Mouse (Mus musculus): ENCODE results near the gene Olfr675. TPM values are rescaled to one million over a fixed set of nuclear protein-coding genes. Genes with fewer than 3 reads are reported as not detected.
"Not testable (repeated sequence)": the region's sequence is repeated elsewhere in the genome, so short reads cannot be mapped to it uniquely, and the experiment has no call there.

Olfr675 gene
- not detected for total RNA-seq (2022)

DNA sequence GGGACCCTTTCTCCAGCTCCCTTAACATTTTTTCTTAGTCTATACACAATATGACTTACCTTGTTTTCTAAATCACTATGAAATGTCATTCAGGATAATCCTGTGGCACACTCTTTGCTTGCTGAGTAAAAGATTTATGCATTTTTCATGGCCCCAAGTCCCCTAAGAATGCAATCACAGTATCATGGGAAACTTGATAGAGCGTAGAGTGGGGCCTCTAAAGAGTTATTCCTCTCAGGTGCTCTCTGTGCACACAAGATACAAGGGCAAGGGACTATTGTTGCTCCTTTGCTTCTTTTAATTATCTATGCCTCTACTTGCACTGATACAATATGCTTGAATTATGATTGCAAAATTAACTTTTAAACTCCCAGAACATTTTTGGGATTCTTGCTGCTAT, at the start of gene Olfr675:
Olfr675 (minus strand) TSS at position 101 of the 400 bp plus-strand sequence.
- DNase-seq (ENCODE audit: low spot score) = no peak

GRCm38 (mm10) chr7:105064175-105064574, 35.9 kb upstream of the Olfr675 start, which contains the start of gene Olfr678:
Olfr678 (plus strand) TSS chr7:105064475.
- no peak for DNase-seq (ENCODE audit: low spot score)

- no peak for DNase-seq (ENCODE audit: low spot score)
These were observed 30.7 kb upstream of the Olfr675 start for GRCm38 (mm10) chr7:105058951-105059350.

GRCm38 (mm10) chr7:105033836-105034235, 5.6 kb upstream of the Olfr675 start:
- not testable (repeated sequence) for DNase-seq (ENCODE audit: low spot score)

GRCm38 (mm10) chr7:105032398-105032797, 4.1 kb upstream of the Olfr675 start, which contains the start of gene Olfr676:
Olfr676 (plus strand) TSS chr7:105032698.
- DNase-seq (ENCODE audit: low spot score) = no peak

- DNase-seq (ENCODE audit: low spot score) = no peak
These were observed 5.7 kb downstream of the Olfr675 start for GRCm38 (mm10) chr7:105022530-105022929.

- no peak for DNase-seq (ENCODE audit: low spot score)
These were observed 26.3 kb downstream of the Olfr675 start, which contains the start of gene Olfr672 for GRCm38 (mm10) chr7:105001929-105002328. Olfr672 (minus strand) TSS chr7:105002029.

GRCm38 (mm10) chr7:104979026-104979425, 49.2 kb downstream of the Olfr675 start, which contains the start of gene Olfr671:
Olfr671 (minus strand) TSS chr7:104979126.
- no peak for DNase-seq (ENCODE audit: low spot score)

DNA sequence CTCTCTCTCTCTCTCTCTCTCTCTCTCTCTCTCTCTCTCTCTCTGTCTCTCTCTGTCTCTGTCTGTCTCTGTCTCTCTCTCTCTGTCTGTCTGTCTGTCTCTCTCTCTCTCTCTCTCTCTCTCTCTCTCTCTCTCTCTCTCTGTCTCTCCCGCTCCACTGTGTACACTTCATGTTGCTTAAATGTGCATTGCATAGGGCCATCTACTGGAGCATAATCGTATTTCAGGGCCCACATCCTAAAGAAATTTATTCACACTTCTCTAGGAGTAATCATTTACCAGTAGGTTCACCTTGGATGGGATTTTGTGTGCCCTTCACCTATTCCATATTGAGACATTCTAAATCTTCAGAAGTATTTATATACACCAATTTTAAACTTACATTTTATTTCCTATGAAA, 55.8 kb downstream of the Olfr675 start:
- DNase-seq (ENCODE audit: low spot score) = not testable (repeated sequence)

Other genes with a start within 250 kb of the Olfr675 start
- gene Usp17lb, start 185.9 kb downstream of the Olfr675 start, total RNA-seq (2022) = not detected
- not detected for gene Usp17la, start 171.5 kb downstream of the Olfr675 start, total RNA-seq (2022)
- not detected for gene Olfr665, start 150.4 kb downstream of the Olfr675 start, total RNA-seq (2022)
- not detected for gene Olfr666, start 132.5 kb downstream of the Olfr675 start, total RNA-seq (2022)
- gene Olfr667, start 107.0 kb downstream of the Olfr675 start, total RNA-seq (2022) = not detected
- not detected for gene Olfr668, start 100.4 kb downstream of the Olfr675 start, total RNA-seq (2022)
- not detected for gene Olfr669, start 94.2 kb downstream of the Olfr675 start, total RNA-seq (2022)
- not detected for gene Olfr670, start 65.8 kb downstream of the Olfr675 start, total RNA-seq (2022)
- not detected for gene Olfr671, start 49.3 kb downstream of the Olfr675 start, total RNA-seq (2022)
- gene Olfr672, start 26.4 kb downstream of the Olfr675 start, total RNA-seq (2022) = not detected
- not detected for gene Olfr676, start 4.2 kb upstream of the Olfr675 start, total RNA-seq (2022)
- gene Olfr677, start 22.9 kb upstream of the Olfr675 start, total RNA-seq (2022) = not detected
- gene Olfr678, start 36.0 kb upstream of the Olfr675 start, total RNA-seq (2022) = not detected
- gene Olfr679, start 52.7 kb upstream of the Olfr675 start, total RNA-seq (2022) = not detected
- not detected for gene Olfr680-ps1, start 64.4 kb upstream of the Olfr675 start, total RNA-seq (2022)
- gene Olfr681, start 88.4 kb upstream of the Olfr675 start, total RNA-seq (2022) = not detected
- gene Olfr683, start 118.6 kb upstream of the Olfr675 start, total RNA-seq (2022) = not detected
- gene Olfr684, start 135.2 kb upstream of the Olfr675 start, total RNA-seq (2022) = not detected
- gene Olfr685, start 157.6 kb upstream of the Olfr675 start, total RNA-seq (2022) = not detected
- gene Olfr686, start 179.0 kb upstream of the Olfr675 start, total RNA-seq (2022) = not detected